Mouse (Mus musculus) ES-E14 (cell line): Measurements from ENCODE around the gene Akirin1. TPM values are rescaled to one million over a fixed set of nuclear protein-coding genes. Genes with fewer than 3 reads are reported as not detected.

Source experiments
- DNase-seq: peaks from one replicate; pipeline ENCODE4 v3.0.0-alpha.2; 2013; ENCODE audit warnings: low read depth, low spot score
- H3K27ac ChIP-seq: 2 replicates; pipeline ENCODE4 v1.5.1; 2012; ENCODE audit warnings: low read depth, mild to moderate bottlenecking, low read length, moderate library complexity, mixed read lengths; ENCODE audit not compliant: poor library complexity, insufficient read depth, severe bottlenecking
- H3K36me3 ChIP-seq: 2 replicates; pipeline ENCODE4 v1.6.1; 2012; ENCODE audit warnings: mild to moderate bottlenecking, low read length, moderate library complexity, mixed read lengths; ENCODE audit not compliant: control insufficient read depth, poor library complexity, insufficient read depth, severe bottlenecking
- H3K4me1 ChIP-seq, 2 experiments: fragments of 150-350 bp in 1 of 2; sonication (generic) in 1 of 2; 2 replicates each; pipeline ENCODE4 v1.6.1; 2012; ENCODE audit warnings: low read length in 2 of 2, mild to moderate bottlenecking in 1 of 2, mixed read lengths in 1 of 2; ENCODE audit not compliant: control insufficient read depth in 2 of 2, insufficient read depth in 2 of 2, poor library complexity in 1 of 2
- H3K4me3 ChIP-seq, 2 experiments: fragments of 150-350 bp in 1 of 2; sonication (generic) in 1 of 2; 2 replicates each; pipeline ENCODE4 v1.5.1; 2012; ENCODE audit warnings: low read length in 2 of 2, low read depth in 1 of 2, mild to moderate bottlenecking in 1 of 2, mixed read lengths in 1 of 2; ENCODE audit not compliant: insufficient read depth in 1 of 2, poor library complexity in 1 of 2, severe bottlenecking in 1 of 2
- H3K9ac ChIP-seq: 2 replicates; pipeline ENCODE4 v1.6.1; 2012; ENCODE audit warnings: low read depth, mild to moderate bottlenecking, low read length, mixed read lengths; ENCODE audit not compliant: poor library complexity, insufficient read depth, severe bottlenecking
- H3K9me3 ChIP-seq: fragments of 150-350 bp; sonication (generic); 2 replicates; pipeline ENCODE4 v1.6.1; 2012; ENCODE audit warnings: low read depth, mild to moderate bottlenecking, low read length; ENCODE audit not compliant: control insufficient read depth, insufficient read depth
- CHD2 ChIP-seq: IDR thresholded peaks from 2 replicates; pipeline ENCODE4 v1.6.1; 2014; ENCODE audit warnings: mild to moderate bottlenecking, low read depth, low read length, inconsistent platforms
- HCFC1 ChIP-seq: IDR thresholded peaks from 2 replicates; pipeline ENCODE4 v1.6.1; 2012; ENCODE audit warnings: low read length, inconsistent platforms, borderline replicate concordance; ENCODE audit not compliant: insufficient read depth
- MAFK ChIP-seq: IDR thresholded peaks from 2 replicates; pipeline ENCODE4 v1.6.1; 2014; ENCODE audit warnings: mild to moderate bottlenecking, low read depth, low read length, inconsistent platforms; ENCODE audit not compliant: insufficient read depth
- ZC3H11A ChIP-seq: IDR thresholded peaks from 2 replicates; pipeline ENCODE4 v1.6.1; 2012; ENCODE audit warnings: low read depth, mild to moderate bottlenecking, inconsistent platforms, low read length, borderline replicate concordance
- ZNF384 ChIP-seq: IDR thresholded peaks from 2 replicates; pipeline ENCODE4 v1.6.1; 2012; ENCODE audit warnings: low read depth, low read length, inconsistent platforms
- in situ Hi-C, 2 experiments: fragments of 600-800 bp; cut with MboI; formaldehyde crosslinking; loops; one replicate each; pipeline ENCODE4 v1.15.1; 2025; ENCODE audit warnings: low sequenced_read_pairs in 2 of 2, inconsistent platforms in 1 of 2; ENCODE audit not compliant: unreplicated experiment in 2 of 2
- total RNA-seq: library from RNA; depleted of rRNA; stranded (reverse); fragments of 300-350 nt; gene quantifications from 2 replicates; pipeline ENCODE4 v1.2.3, GENCODE M21; 2012

Akirin1 gene
- total RNA-seq, 1 experiment: 32.1 TPM

- Histone ChIP-seq H3K27ac (no peak overlapping the region), H3K36me3 (peaks cover 19% of the 10 kb centered on the region), H3K4me1 (peaks cover 0 to 3% of the 10 kb centered on the region in 2 experiments; a peak in 1 of 4 replicates), H3K9ac (no peak overlapping the region), H3K4me3 (no peak overlapping the region), H3K9me3 (no peaks in the 10 kb centered on the region)
- DNase-seq: no peak
- TF ChIP-seq CHD2: no peak
- no peak for TF ChIP-seq MAFK
- no peak for TF ChIP-seq ZNF384
- TF ChIP-seq ZC3H11A: no peak
- TF ChIP-seq HCFC1: no peak
- in situ Hi-C loops: no loop called here
Observed at GRCm38 (mm10) chr4:123733532-123733931, 16.6 kb downstream of the Akirin1 start.

GRCm38 (mm10) chr4:123732921-123733320, 17.2 kb downstream of the Akirin1 start:
- in situ Hi-C loops: no loop called here

GRCm38 (mm10) chr4:123732163-123732910, 17.8 kb downstream of the Akirin1 start:
- TF ChIP-seq ZNF384 (no peak), ZC3H11A (no peak), HCFC1 (no peak), CHD2 (no peak), MAFK (no peak)
- Histone ChIP-seq H3K27ac (no peak overlapping the region), H3K36me3 (peaks cover 10% of the 10 kb centered on the region), H3K4me1 (peaks cover 0 to 3% of the 10 kb centered on the region in 2 experiments; a peak in 1 of 4 replicates), H3K9ac (no peak overlapping the region), H3K4me3 (no peak overlapping the region), H3K9me3 (no peaks in the 10 kb centered on the region)
- no peak for DNase-seq
- in situ Hi-C loops: no loop called here

More at GRCm38 (mm10) chr4:123732921-123733320, 17.2 kb downstream of the Akirin1 start:
- H3K4me3 ChIP-seq: no peak overlapping the region
- peaks cover 0 to 3% of the 10 kb centered on the region in 2 experiments; a peak in 1 of 4 replicates for H3K4me1 ChIP-seq
- H3K9me3 ChIP-seq: no peaks in the 10 kb centered on the region
- H3K36me3 ChIP-seq: peaks cover 14% of the 10 kb centered on the region
- no peak for DNase-seq
- H3K27ac ChIP-seq: no peak overlapping the region
- no peak overlapping the region for H3K9ac ChIP-seq
- TF ChIP-seq ZNF384: no peak
- TF ChIP-seq CHD2: no peak
- TF ChIP-seq HCFC1: no peak
- TF ChIP-seq ZC3H11A: no peak
- TF ChIP-seq MAFK: no peak

DNA sequence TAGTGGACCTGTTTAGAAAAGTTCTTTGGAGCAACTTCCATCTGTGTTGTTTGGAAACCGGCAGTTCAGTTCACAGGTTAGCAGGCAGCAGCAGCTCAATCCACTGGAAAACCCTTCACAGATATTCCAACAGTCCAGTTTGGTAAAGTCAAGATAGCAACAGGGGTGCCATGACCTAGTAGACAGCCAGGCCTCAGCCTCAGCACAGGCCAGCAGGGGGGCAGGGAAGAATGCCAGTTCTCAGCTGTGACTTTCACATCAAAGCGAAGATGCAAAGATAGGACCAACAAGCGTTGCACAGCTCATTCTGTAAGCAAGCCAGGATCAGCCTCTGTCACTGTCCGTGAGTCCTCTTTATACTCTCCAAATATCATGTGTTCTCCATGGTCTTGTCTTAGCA, 28.4 kb downstream of the Akirin1 start:
- in situ Hi-C loops: no loop called here
- DNase-seq: no peak
- Histone ChIP-seq H3K4me1 (peaks cover 0 to 2% of the 10 kb centered on the region in 2 experiments; a peak in 1 of 4 replicates), H3K9me3 (no peaks in the 10 kb centered on the region), H3K4me3 (no peak overlapping the region), H3K27ac (no peak overlapping the region), H3K36me3 (no peaks in the 10 kb centered on the region), H3K9ac (no peak overlapping the region)
- TF ChIP-seq MAFK (no peak), HCFC1 (no peak), ZNF384 (no peak), CHD2 (no peak), ZC3H11A (no peak)
